Mouse (Mus musculus) small intestine, adult 2 months (tissue): ENCODE measurements around the gene Nploc4.

Source experiments
- CTCF ChIP-seq: fragments of 200-500 bp; IDR thresholded peaks from 2 replicates; pipeline ENCODE4 v1.5.1; 2012; ENCODE audit warnings: low read depth, mild to moderate bottlenecking, control low read depth, inconsistent platforms, low read length, moderate library complexity, mixed read lengths; ENCODE audit not compliant: insufficient replicate concordance, insufficient read length; ENCODE audit errors: extremely low read depth
- POLR2A ChIP-seq: fragments of 200-500 bp; IDR thresholded peaks from 2 replicates; pipeline ENCODE4 v1.6.1; 2012; ENCODE audit warnings: low read depth, mild to moderate bottlenecking, control low read depth, inconsistent platforms, low read length, moderate library complexity

- no peak for TF ChIP-seq CTCF
- TF ChIP-seq POLR2A: no peak
Observed at GRCm38 (mm10) chr11:120362891-120363290, 74.6 kb downstream of the Nploc4 start.
